Mouse (Mus musculus): Measurements from ENCODE around the gene Man2b2.

The Man2b2 gene

DNA sequence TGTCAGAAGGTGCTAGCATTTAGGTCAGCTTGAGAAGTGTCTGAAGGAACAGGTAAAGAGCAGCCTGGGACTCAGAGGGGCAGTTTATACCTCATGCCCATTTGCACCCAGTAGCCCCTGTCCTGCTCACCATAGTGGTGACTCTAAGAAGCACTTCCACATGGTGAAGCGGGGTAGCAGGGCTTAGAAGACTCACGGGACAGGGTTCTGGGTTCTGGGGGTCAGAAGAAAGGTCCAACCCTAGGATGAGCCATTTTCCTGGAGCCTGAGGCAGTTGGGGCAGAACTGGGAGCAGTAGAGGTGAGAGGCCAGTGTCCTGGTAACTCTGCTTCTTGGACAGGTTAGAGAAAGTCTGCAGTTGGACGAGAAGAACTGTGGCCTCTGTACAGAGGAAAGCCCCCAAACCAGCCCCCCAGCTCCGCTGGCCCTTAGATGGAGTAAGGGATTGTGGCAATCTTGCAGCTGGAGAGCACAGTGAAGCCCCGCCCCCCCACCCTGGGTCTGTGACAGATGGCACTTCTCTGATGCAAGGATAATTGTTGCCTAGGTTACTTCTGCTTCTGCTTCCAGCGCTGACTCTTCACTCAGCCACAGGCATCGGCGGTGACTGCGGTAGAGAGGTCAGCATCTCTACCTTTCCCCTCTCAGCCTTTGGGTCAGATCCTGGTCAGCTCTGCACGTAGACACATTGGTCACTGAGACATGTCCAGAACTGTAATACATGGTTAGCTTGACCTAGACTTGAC lies 63.3 kb downstream of the Man2b2 start:
- DNase-seq (ENCODE audit: low spot score): no peak

- DNase-seq (ENCODE audit: low spot score): no peak
Observed at GRCm38 (mm10) chr5:36759848-36760247, 70.6 kb downstream of the Man2b2 start.

- DNase-seq (ENCODE audit: low spot score): no peak
Observed at GRCm38 (mm10) chr5:36757033-36757432, 73.4 kb downstream of the Man2b2 start.

All from urinary bladder, postnatal 14 days (tissue).